Mouse (Mus musculus): ENCODE data around the gene Esyt1. TPM values are rescaled to one million over a fixed set of nuclear protein-coding genes. Genes with fewer than 3 reads are reported as not detected.

The Esyt1 gene
- polyA plus RNA-seq, 1 experiment from 2014 or later = 43.2 TPM

DNA sequence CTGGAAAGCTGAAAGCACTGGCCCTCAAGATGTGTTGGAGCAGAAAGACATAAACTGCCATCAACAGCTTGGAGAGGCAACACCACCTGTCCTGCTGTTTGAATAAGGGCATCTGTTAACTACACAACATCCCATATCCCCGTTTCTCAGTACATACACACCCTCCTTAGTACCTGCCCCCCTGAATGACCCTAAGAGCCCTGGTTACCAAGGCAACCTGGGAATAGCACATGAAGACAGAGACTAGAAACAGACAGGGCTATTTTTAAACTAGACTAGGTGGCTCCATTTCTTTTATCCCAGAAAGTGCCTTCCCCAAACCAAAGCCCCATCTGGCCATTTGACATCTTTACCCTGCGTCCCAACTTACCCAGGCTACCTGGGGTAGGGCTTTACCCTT, 17.4 kb upstream of the Esyt1 start:
- no peak for DNase-seq (ENCODE audit: low spot score)

DNA sequence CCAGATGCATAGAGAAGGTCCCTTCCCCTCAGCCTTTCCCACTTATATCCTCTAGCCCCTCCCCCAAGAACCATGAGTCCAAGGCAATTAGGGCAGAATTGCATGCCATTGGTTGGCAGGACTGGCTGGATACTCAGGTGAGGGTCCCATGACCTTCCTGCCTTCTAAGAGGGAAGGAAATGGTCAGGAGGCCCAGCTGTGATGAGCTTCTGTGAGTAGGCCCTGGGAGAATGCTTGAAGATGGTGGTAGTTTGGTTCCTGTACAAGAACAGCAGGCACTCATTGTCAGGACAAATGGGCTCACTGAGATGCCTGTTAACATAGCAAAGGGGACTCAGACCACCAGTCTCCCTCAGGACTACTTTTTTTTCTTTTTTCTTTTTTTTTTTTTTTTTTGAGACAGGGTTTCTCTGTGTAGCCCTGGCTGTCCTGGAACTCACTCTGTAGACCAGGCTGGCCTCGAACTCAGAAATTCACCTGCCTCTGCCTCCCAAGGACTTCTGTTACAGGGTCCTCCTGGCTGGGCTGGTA, 12.7 kb upstream of the Esyt1 start:
- DNase-seq (ENCODE audit: low spot score) = no peak

DNA sequence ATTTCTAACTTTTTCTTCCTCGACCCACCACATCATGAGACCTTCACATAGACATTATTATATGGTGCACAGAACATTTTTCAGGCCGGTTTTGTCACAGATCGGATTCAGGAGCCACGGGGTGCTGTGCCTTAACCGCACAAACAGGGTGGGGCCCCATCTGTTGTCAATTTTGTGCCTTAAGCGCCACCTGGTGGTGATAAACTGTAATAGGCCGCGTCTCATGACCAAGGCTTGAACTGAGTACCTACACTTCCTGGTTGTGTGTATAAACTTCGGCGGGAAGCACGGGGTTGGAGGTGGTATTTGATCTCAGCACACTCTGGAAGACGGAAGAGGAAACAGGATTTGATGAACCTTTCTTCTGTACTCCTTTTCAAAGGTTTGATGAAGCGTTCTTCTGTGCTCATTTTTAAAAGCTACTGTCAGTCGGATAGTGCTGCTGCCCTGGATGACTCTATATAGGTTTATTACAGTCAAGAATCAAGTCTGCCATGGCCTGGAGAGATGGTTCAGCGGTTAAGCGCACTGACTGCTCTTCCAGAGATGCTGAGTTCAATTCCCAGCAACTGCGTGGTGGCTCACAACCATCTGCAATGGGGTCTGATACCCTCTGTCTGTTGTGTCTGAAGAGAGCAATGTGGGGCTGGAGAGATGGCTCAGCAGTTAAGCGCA, 10.7 kb upstream of the Esyt1 start:
- DNase-seq (ENCODE audit: low spot score) = peak; percentile 96

DNA sequence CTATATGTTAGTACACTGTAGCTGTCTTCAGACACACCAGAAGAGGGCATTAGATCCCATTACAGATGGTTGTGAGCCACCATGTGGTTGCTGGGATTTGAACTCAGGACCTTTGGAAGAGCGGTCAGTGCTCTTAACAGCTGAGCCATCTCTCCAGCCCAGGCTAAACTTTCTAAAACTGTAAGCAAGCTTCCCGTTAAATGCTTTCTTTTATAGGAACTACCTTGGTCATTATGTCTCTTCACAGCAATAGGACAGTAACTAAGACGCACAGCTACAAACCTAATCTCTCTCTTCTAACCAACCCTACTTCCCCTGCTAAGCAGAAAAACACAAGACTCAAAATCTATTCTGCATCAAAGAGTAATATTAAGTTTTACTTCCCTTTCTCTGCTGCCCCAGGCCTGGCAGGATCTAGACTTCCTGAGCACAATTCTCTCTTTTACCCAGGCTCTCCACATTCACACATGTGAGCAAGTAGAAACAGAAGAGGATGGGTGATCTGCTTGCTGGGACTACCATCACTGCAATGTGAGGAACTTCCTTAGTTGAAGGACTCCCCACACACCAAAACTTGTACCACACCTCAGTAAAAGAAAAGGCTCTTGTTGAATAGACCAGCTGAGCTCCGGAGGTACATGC, 10.1 kb upstream of the Esyt1 start:
- no peak for DNase-seq (ENCODE audit: low spot score)

DNA sequence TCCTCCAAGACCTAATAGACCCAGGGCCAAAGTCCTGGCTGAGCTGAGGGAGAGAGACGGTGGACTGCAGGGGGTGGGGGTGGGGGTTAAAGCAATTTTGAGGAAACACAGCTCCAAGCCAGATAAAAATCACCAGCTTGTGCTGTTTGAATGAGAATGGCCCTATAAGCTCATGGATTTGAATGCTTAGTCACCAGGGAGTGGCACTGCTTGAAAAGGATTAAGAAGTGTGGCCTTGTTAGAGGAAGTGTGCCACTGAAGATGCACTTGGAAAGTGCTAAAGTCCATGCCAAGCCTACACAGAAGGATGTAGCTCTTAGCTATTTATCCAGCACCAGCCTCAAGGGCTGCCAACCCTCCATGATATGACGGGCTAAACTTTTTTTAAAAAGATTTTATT, 9.5 kb upstream of the Esyt1 start:
- no peak for DNase-seq (ENCODE audit: low spot score)

DNA sequence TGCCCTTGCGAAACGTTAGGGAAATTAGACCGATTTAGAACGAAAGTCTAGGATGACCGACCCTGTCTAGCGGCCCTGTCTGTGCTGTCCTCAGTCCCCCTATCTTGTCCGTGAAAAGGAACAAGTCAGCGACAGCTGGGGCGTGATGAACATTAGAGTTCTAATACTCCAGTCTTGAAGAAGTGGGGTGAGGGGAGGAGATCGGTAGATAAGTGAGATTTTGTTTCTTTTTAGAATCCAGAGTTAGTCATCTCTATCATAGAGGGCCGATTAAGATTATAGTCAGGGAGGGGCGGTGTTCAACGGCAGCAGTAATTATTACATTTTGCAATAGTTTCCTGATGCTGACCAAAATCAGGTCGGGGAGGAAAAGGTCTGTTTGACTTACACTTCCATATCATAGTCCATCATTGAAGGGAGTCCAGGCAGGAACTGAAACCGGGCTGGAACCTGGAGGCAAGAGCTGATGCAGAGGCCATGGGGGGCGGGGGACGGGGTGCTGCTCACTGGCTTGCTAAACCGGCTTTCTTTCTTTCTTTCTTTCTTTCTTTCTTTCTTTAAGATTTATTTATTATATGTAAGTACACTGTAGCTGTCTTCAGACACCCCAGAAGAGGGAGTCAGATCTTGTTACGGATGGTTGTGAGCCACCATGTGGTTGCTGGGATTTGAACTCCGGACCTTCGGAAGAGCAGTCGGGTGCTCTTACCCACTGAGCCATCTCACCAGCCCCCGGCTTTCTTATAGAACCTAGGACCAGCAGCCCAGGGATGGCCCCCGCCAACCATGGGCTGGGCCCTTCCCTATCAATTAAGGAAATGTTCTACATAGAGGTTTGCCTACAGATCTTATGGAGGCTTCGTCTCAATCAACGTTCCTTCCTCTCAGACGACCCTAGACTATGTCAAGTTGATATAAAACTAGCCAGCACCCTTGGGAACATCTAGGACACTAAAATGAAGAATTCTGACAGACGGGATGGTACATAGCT, 990 bp upstream of the Esyt1 start:
- DNase-seq (ENCODE audit: low spot score) = no peak

DNA sequence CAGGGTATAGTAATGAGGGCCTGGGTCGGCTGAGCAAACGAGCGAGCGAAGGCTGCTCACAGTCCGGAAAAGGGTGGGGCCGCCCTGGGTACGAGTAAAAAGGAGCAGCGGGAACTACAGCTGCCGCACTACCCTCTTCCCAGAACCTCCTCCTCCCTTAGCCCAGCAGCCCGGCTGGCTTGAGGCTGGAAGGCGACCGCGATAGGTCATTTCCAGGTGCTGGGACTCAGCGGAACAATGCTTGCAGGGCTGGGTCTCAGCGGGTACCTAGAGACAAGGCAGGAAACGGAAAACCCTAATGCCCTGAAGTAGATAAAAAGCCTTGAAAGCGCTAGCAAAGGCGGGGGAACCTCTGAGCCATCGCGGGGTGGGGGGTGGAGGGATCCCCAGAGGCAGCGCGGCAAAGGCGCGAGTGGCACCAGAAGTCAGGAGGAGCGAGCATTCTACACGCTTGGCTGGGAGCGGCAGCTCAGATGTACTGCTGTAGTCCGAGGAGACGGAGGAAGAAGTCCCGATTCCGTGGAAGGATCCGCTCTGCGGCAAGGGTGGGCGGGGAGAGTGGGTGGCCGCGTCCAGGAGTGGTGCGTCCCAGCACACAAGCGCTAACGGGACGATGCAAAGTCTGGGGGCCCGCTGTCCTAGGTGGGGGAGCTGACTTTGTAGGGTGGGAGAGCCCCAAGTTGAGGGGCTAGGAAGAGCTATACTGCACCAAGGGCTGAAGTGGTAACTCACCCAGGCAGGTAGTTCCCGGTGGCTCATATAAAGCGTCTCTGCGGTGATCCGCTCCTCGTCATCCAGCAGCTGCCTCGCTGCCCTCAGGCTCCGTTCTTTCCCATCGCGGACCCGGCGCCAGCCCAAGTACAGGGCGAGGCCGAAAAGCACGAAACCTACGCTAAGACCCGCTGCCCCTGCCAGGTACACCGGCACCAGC, 674 bp downstream of the Esyt1 start:
- peak; percentile 82 for DNase-seq (ENCODE audit: low spot score)

DNA sequence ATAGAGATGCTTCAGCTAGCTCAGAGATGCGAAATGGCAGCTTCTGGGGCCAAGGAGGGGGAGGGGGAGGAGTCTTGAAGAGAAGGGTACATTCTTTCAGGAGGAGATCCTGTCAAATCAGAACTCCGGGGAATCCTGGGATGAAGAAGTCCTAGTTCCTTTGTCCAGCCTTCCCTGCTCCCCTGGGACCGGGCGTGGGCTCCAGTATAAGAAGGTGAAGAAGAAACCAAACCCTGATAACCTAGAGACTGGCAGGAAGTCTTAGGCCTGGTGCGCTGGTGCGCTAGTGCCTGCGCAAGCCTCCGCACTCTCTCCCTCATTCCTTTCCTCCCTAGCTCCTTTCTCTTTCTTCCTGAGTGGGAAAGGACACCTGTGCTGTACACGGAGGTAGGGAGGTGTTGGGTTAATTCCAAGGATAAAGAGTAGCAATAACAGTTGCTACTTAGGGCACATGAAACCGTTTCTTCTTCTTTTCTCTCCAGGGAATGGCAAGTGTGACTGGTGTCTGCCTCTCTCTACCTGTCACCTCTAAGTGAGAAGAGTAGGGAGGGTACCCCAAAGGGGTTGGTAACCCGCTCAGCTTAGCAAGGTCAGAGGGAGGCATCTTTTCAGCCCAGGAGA, 1.4 kb downstream of the Esyt1 start:
- DNase-seq (ENCODE audit: low spot score) = peak; percentile 28

DNA sequence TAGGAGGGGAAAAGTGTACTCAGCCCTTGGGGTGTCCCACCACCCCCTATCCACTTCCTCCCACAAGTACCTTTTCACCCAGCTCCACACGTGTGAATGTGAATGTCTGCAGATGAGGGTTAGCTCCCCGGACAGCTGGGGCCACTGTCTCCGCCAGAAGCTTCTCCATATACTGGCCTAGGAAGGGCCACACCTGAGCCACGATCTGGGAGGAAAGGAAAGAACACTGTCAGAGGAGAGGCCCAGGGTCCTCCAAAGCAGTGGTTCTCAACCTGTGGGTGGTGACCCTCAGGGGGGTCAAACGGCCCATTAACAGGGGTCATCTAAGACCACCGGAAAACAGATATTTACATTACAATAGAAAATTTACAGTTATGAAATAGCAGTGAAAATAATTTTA, 3.3 kb downstream of the Esyt1 start:
- no peak for DNase-seq (ENCODE audit: low spot score)

DNA sequence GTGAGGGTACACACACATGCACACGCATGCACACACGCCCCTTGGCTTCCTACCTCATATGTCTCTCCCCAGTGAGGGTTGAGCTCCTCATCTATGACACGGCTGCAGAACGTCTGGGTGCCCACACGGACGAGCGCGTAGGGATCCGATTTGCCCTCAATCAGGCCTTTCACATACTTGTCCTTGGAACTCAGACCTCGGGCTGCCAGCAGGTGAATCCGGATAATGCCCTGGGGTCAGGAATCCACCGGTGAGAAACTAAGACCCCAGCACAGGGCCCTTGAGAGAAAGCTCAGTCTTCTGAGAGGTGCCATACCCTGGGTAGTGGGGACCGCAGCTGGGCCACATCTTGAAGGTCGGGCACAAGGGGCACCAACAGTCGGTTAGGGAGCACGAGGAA, 5.1 kb downstream of the Esyt1 start:
- DNase-seq (ENCODE audit: low spot score) = no peak

DNA sequence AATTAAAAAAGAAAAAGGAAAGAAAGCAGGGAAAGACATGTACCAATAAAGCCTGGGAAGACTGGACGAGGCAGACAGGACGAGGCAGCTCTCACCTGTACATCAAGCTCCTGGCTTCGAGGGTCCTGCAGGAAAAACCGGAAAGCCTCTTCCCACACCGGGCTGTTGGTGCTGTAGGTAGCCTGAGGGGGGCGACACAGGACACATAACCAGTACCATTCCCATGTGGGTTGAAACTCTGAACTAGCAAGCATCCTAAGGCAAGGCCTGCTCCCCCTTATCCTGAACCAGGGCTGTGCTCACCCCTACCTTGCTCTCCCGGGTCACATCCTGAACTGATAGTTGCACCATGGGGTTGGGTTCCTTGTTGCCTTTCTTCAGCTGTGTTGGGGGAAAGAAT, 6.8 kb downstream of the Esyt1 start:
- DNase-seq (ENCODE audit: low spot score) = no peak

DNA sequence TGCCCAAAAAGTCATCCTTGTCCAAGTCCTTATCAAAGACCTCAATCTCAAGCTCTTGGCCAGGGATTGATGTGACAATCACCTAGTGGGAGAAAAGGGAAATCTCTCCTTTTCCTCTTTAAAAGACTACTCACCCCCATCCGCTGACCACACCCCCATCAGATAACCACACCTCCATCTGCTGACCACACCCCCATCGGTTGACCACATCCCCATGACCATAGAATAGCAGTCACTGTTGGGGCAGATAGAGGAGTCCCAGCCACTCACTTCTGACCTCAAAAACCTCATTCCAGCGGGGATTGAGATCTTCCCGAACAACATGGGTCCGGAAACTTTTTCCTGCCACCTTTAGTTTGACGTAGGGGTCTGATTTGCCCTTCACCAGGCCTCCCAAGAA, 9.0 kb downstream of the Esyt1 start:
- DNase-seq (ENCODE audit: low spot score) = no peak

DNA sequence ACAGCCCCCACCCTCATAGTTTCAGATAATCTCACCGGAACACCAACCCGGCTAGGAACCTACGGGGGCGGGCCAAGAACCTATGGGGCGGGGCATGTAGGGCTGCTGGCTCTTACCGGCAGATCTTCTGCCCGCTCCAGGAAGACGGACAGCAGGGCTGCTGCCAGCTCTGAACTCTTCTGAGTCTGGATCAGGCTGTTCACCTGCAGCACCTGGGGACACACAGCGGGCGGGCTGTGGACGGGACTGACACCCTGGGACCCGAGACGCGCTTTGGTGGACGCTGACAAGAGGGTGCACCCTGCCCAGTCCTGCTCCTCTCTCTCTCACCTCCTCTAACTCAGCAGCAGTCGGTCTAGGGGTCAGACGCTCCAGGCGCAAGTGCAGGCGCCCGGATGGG, 9.6 kb downstream of the Esyt1 start:
- DNase-seq (ENCODE audit: low spot score) = no peak

DNA sequence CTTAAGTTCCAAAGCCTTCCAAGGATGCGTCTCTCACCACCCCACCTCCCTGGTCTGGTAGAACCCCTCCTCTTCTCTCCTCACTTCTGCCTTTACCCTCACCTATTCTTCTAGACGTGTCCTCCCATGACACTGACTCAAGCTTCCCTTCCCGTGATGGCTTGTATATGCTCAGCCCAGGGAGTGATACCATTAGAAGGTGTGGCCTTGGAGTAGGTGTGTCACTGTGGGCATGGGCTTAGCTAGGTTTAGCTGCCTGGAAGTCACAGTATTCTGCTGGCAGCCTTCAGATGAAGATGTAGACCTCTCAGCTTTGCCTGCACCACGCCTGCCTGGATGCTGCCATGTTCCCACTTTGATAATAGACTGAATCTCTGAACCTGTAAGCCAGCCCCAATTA, 10.6 kb downstream of the Esyt1 start:
- DNase-seq (ENCODE audit: low spot score) = no peak

DNA sequence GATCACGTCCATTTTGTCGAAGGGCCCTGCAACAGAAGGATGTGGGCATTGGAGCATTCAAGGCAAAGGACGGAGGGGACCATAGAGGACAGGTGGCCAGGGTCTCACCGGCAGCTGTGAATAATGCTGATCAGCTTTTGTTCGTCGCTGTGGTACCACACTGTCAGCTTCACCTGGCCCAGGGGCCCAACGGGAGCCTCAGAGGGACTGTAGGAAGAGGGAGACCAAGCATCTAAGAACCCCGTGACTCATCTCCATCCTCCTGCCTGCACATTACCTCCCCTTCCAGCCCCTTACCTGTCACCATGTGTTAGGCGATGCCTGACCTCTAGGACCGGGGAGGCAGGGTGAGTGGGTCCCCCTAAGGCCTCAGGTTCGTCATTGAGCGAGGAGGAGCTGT, 13.9 kb downstream of the Esyt1 start:
- no peak for DNase-seq (ENCODE audit: low spot score)

DNA sequence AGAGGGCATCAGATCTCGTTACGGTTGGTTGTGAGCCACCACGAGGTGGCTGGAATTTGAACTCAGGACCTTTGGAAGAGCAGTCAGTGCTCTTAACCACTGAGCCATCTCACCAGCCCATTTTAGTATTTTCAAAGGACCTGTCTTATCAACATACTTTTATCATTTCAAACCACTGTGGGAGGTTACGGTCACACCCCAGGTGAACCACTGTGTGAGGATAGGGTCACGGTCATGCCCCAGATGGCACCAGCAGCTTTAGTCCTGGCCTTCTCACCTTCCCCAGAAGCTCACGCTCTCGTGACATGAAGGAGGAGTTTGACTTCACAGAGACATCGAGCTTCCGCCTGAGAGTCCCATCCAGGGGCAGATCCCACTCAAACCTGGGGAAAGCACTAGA, 14.5 kb downstream of the Esyt1 start:
- DNase-seq (ENCODE audit: low spot score) = no peak

DNA sequence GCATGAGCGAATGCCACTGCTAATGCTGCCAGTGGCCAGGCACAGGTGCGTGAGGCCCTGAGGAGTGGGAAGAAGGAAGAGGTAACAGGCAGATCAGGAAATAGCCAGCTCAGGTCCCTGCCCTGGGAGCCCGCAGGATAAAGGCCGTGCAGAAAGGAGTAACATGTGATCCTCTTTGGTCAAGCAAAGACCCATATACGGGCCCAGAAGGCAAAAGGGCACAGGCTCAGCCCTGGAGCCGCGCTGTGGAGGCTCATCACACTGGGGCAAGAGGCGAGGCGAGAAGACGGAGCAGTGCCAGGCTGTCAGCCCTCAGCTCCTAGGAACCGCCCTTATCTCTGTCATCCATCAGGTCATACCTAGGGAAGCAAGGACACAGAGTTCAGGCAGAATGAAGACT, 15.4 kb downstream of the Esyt1 start:
- DNase-seq (ENCODE audit: low spot score) = no peak

DNA sequence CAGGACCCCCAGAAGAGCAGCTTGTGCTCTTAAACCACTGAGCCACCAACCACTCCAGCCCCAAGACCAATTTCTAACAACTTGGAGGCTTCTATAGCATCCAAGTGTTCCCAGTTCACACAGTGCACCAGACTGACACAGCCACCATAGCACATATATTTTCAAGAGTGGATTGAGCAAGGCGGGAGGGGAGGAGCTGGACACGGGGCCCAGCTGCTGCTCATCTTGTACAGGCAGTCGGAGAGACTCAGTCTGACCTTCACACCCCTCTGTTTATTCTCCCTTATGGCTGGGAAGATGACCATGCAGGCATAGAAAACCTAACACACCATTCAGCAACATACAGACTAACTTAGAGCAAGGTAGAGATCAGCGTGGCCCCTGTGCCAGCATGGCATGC, 15.8 kb downstream of the Esyt1 start:
- no peak for DNase-seq (ENCODE audit: low spot score)

DNA sequence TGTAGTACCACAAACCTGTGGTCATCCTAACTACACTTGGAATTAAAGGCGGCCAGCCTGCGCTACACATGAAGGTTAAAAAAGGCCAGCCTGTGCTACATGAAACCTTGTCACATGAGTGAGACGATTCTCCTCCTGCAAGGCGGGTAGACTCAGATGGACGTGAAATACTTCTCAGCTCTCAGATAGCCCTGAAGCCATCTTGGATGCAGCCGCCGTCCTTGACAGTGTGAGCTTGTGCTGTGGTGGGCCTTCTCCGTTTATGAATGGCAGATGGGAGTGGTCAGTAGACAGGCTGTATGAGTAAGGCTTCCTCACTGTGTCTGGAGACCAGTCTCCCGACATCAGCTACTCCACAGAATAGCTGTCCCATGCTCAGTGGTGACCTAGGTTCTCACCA, 16.5 kb downstream of the Esyt1 start:
- no peak for DNase-seq (ENCODE audit: low spot score)

DNA sequence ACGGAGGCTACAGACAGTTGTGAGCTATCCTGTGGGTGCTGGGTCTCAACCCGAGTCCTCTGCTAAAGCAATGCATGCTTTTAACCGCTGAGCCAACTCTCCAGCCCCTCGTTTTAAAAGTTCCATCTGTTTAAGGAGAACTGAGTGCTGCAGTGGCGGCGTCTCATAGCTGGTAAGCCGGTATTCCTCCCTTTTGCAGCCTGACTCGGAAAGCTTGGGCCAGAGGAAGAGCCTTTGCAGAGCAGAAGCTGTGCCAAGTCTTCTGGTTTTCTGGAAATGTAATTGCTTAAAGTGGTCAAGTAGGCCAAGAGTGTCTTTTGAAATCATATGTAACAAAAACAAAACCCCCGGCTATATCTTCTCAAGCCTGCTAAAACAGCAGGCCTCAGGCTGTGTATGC, 17.4 kb downstream of the Esyt1 start:
- no peak for DNase-seq (ENCODE audit: low spot score)

Measured in thymus, postnatal 0 days (tissue).